Mouse (Mus musculus) midbrain, embryonic 12.5 days (tissue): Measurements from ENCODE around the gene Ipmk. TPM values are rescaled to one million over a fixed set of nuclear protein-coding genes. Genes with fewer than 3 reads are reported as not detected.

Source experiments
- ATAC-seq: fragments of 200-750 bp; cut with Nextera tagmentation; 2 replicates; pipeline ENCODE4 v1.8.0; 2017; ENCODE audit warnings: low read depth, moderate TSS enrichment, moderate library complexity; ENCODE audit not compliant: low FRiP score
- H3K27ac ChIP-seq: fragments of 300-500 bp; sonication (generic); replicated peaks from 2 replicates; pipeline ENCODE4 v1.5.1; 2016; ENCODE audit warnings: mild to moderate bottlenecking
- H3K27me3 ChIP-seq: fragments of 300-500 bp; sonication (generic); 2 replicates; pipeline ENCODE4 v1.6.1; 2016; ENCODE audit warnings: mild to moderate bottlenecking
- H3K36me3 ChIP-seq: fragments of 300-500 bp; sonication (generic); 2 replicates; pipeline ENCODE4 v1.6.1; 2016
- H3K4me1 ChIP-seq: fragments of 300-500 bp; sonication (generic); 2 replicates; pipeline ENCODE4 v1.6.1; 2016
- H3K4me2 ChIP-seq: fragments of 300-500 bp; sonication (generic); replicated peaks from 2 replicates; pipeline ENCODE4 v1.6.1; 2016; ENCODE audit warnings: mild to moderate bottlenecking, moderate library complexity
- H3K4me3 ChIP-seq: fragments of 300-500 bp; sonication (generic); 2 replicates; pipeline ENCODE4 v1.5.1; 2016; ENCODE audit warnings: mild to moderate bottlenecking
- H3K9ac ChIP-seq: fragments of 300-500 bp; sonication (generic); replicated peaks from 2 replicates; pipeline ENCODE4 v1.6.1; 2016; ENCODE audit warnings: mild to moderate bottlenecking, moderate library complexity
- H3K9me3 ChIP-seq: fragments of 300-500 bp; sonication (generic); 2 replicates; pipeline ENCODE4 v1.6.1; 2016; ENCODE audit warnings: mild to moderate bottlenecking
- WGBS: fragments of 180-500 bp; shearing (Covaris S2); methylation state at CpG from one replicate; pipeline ENCODE4 v1.1.7; 2016; 5-methylcytosine and 5-hydroxymethylcytosine counted together
- polyA plus RNA-seq: library from polyadenylated mRNA; unstranded; fragments of >200 nt; fragmentation: Nextera tagmentation; extraction: Ambion mirVana; gene quantifications from 2 replicates; pipeline ENCODE4 v1.2.1, GENCODE M21; 2016

The Ipmk gene
- polyA plus RNA-seq, 1 experiment from 2014 or later = 24.4 TPM

GRCm38 (mm10) chr10:71405523-71406217 lies 58.1 kb downstream of the Ipmk start:
- ATAC-seq = no peak
- H3K9ac ChIP-seq = no peak overlapping the region
- no peaks in the 10 kb centered on the region for H3K4me1 ChIP-seq
- H3K9me3 ChIP-seq = no peaks in the 10 kb centered on the region
- no peak overlapping the region for H3K27ac ChIP-seq
- no peak overlapping the region for H3K4me2 ChIP-seq
- no peaks in the 10 kb centered on the region for H3K36me3 ChIP-seq
- H3K4me3 ChIP-seq = no peak overlapping the region
- 82% methylated on average over 5 of the region's 5 CpGs for WGBS
- H3K27me3 ChIP-seq = no peaks in the 10 kb centered on the region

GRCm38 (mm10) chr10:71409948-71410347 lies 62.4 kb downstream of the Ipmk start:
- no peak overlapping the region for H3K9ac ChIP-seq
- no peaks in the 10 kb centered on the region for H3K4me1 ChIP-seq
- H3K27me3 ChIP-seq = no peaks in the 10 kb centered on the region
- no peaks in the 10 kb centered on the region for H3K9me3 ChIP-seq
- H3K27ac ChIP-seq = no peak overlapping the region
- H3K4me2 ChIP-seq = no peak overlapping the region
- ATAC-seq = no peak
- no peaks in the 10 kb centered on the region for H3K36me3 ChIP-seq
- WGBS = 83% methylated on average over 5 of the region's 5 CpGs
- no peak overlapping the region for H3K4me3 ChIP-seq

GRCm38 (mm10) chr10:71413401-71413800 lies 65.8 kb downstream of the Ipmk start:
- H3K9ac ChIP-seq = no peak overlapping the region

GRCm38 (mm10) chr10:71421531-71421930 lies 74.0 kb downstream of the Ipmk start:
- Histone ChIP-seq H3K4me3 (no peak overlapping the region), H3K9ac (no peak overlapping the region), H3K36me3 (no peaks in the 10 kb centered on the region), H3K4me2 (no peak overlapping the region), H3K27ac (no peak overlapping the region), H3K4me1 (no peaks in the 10 kb centered on the region), H3K9me3 (no peaks in the 10 kb centered on the region), H3K27me3 (no peaks in the 10 kb centered on the region)
- ATAC-seq = no peak
- WGBS = 62% methylated on average over 5 of the region's 5 CpGs

More at GRCm38 (mm10) chr10:71413401-71413800, 65.8 kb downstream of the Ipmk start:
- Histone ChIP-seq H3K4me2 (no peak overlapping the region), H3K9me3 (no peaks in the 10 kb centered on the region), H3K27me3 (no peaks in the 10 kb centered on the region), H3K27ac (no peak overlapping the region), H3K4me3 (no peak overlapping the region), H3K36me3 (no peaks in the 10 kb centered on the region), H3K4me1 (no peaks in the 10 kb centered on the region)
- WGBS = 91% methylated on average over 12 of the region's 12 CpGs
- ATAC-seq = no peak

- Histone ChIP-seq H3K4me1 (no peaks in the 10 kb centered on the region), H3K27ac (no peak overlapping the region), H3K27me3 (no peaks in the 10 kb centered on the region), H3K4me2 (no peak overlapping the region), H3K36me3 (no peaks in the 10 kb centered on the region), H3K4me3 (no peak overlapping the region), H3K9me3 (no peaks in the 10 kb centered on the region), H3K9ac (no peak overlapping the region)
- peak; percentile 57 for ATAC-seq
- 45% methylated on average over 14 of the region's 14 CpGs for WGBS
These were observed 74.8 kb downstream of the Ipmk start for GRCm38 (mm10) chr10:71422047-71423037.

GRCm38 (mm10) chr10:71426740-71427139 lies 79.2 kb downstream of the Ipmk start:
- 68% methylated on average over 6 of the region's 6 CpGs for WGBS
- no peak overlapping the region for H3K9ac ChIP-seq
- H3K27ac ChIP-seq = no peak overlapping the region
- no peaks in the 10 kb centered on the region for H3K9me3 ChIP-seq
- no peaks in the 10 kb centered on the region for H3K4me1 ChIP-seq
- no peak for ATAC-seq
- H3K27me3 ChIP-seq = no peaks in the 10 kb centered on the region
- no peak overlapping the region for H3K4me3 ChIP-seq
- no peaks in the 10 kb centered on the region for H3K36me3 ChIP-seq
- H3K4me2 ChIP-seq = no peak overlapping the region

GRCm38 (mm10) chr10:71427381-71427780 lies 79.8 kb downstream of the Ipmk start:
- Histone ChIP-seq H3K27ac (no peak overlapping the region), H3K4me2 (no peak overlapping the region), H3K36me3 (no peaks in the 10 kb centered on the region), H3K4me1 (no peaks in the 10 kb centered on the region), H3K27me3 (no peaks in the 10 kb centered on the region), H3K4me3 (no peak overlapping the region), H3K9me3 (no peaks in the 10 kb centered on the region), H3K9ac (no peak overlapping the region)
- no peak for ATAC-seq
- 84% methylated on average over 10 of the region's 10 CpGs for WGBS

- Histone ChIP-seq H3K36me3 (no peaks in the 10 kb centered on the region), H3K27me3 (no peaks in the 10 kb centered on the region), H3K9me3 (no peaks in the 10 kb centered on the region), H3K4me1 (no peaks in the 10 kb centered on the region), H3K4me2 (no peak overlapping the region), H3K4me3 (no peak overlapping the region), H3K27ac (no peak overlapping the region), H3K9ac (no peak overlapping the region)
- 66% methylated on average over 13 of the region's 13 CpGs for WGBS
- no peak for ATAC-seq
These were observed 80.8 kb downstream of the Ipmk start for GRCm38 (mm10) chr10:71428246-71428864.

GRCm38 (mm10) chr10:71430661-71431060 lies 83.1 kb downstream of the Ipmk start:
- no peaks in the 10 kb centered on the region for H3K4me1 ChIP-seq
- ATAC-seq = no peak
- no peak overlapping the region for H3K4me2 ChIP-seq
- H3K9me3 ChIP-seq = no peaks in the 10 kb centered on the region
- no peak overlapping the region for H3K9ac ChIP-seq
- H3K4me3 ChIP-seq = no peak overlapping the region
- WGBS = 88% methylated on average over 6 of the region's 6 CpGs
- no peak overlapping the region for H3K27ac ChIP-seq
- no peaks in the 10 kb centered on the region for H3K27me3 ChIP-seq
- no peaks in the 10 kb centered on the region for H3K36me3 ChIP-seq

GRCm38 (mm10) chr10:71443086-71443485 lies 95.5 kb downstream of the Ipmk start:
- no peaks in the 10 kb centered on the region for H3K36me3 ChIP-seq
- no peak overlapping the region for H3K27ac ChIP-seq
- no peaks in the 10 kb centered on the region for H3K27me3 ChIP-seq
- H3K4me3 ChIP-seq = no peak overlapping the region
- no peak overlapping the region for H3K4me2 ChIP-seq
- H3K9ac ChIP-seq = no peak overlapping the region
- H3K9me3 ChIP-seq = no peaks in the 10 kb centered on the region
- no peaks in the 10 kb centered on the region for H3K4me1 ChIP-seq
- no peak for ATAC-seq

GRCm38 (mm10) chr10:71447661-71448060 lies 100.1 kb downstream of the Ipmk start:
- WGBS = 75% methylated on average over 8 of the region's 8 CpGs

GRCm38 (mm10) chr10:71448284-71448683 lies 100.7 kb downstream of the Ipmk start:
- H3K36me3 ChIP-seq = no peaks in the 10 kb centered on the region
- no peaks in the 10 kb centered on the region for H3K4me1 ChIP-seq
- WGBS = 75% methylated on average over 5 of the region's 5 CpGs
- H3K27me3 ChIP-seq = no peaks in the 10 kb centered on the region
- H3K9me3 ChIP-seq = no peaks in the 10 kb centered on the region
- no peak overlapping the region for H3K4me3 ChIP-seq
- ATAC-seq = no peak
- H3K4me2 ChIP-seq = no peak overlapping the region
- no peak overlapping the region for H3K9ac ChIP-seq
- H3K27ac ChIP-seq = no peak overlapping the region

More at GRCm38 (mm10) chr10:71447661-71448060, 100.1 kb downstream of the Ipmk start:
- no peaks in the 10 kb centered on the region for H3K4me1 ChIP-seq
- no peak overlapping the region for H3K4me3 ChIP-seq
- no peaks in the 10 kb centered on the region for H3K9me3 ChIP-seq
- no peaks in the 10 kb centered on the region for H3K27me3 ChIP-seq
- H3K4me2 ChIP-seq = no peak overlapping the region
- no peaks in the 10 kb centered on the region for H3K36me3 ChIP-seq
- no peak overlapping the region for H3K9ac ChIP-seq
- H3K27ac ChIP-seq = no peak overlapping the region
- no peak for ATAC-seq
